Mouse (Mus musculus) CH12.LX (cell line): ENCODE data around the gene Trmt10c. TPM values are rescaled to one million over a fixed set of nuclear protein-coding genes. Genes with fewer than 3 reads are reported as not detected.
"Not testable (repeated sequence)": the region's sequence is repeated elsewhere in the genome, so short reads cannot be mapped to it uniquely, and the experiment has no call there.

Experiments
- DNase-seq: peaks from one replicate; pipeline ENCODE4 v3.0.0-alpha.2; 2013; ENCODE audit errors: extremely low read depth
- H3K27ac ChIP-seq: 2 replicates; pipeline ENCODE4 v1.5.1; 2012; ENCODE audit warnings: low read depth, mild to moderate bottlenecking, control low read depth, moderate library complexity; ENCODE audit not compliant: insufficient read depth
- H3K27me3 ChIP-seq: replicated peaks from 2 replicates; pipeline ENCODE3; 2012; ENCODE audit warnings: inconsistent platforms
- H3K36me3 ChIP-seq, 2 experiments: replicated peaks in 1 of 2; 2 replicates each; pipeline versions ENCODE3 to v1.6.1; 2012; ENCODE audit warnings: inconsistent platforms in 1 of 2, low read length in 1 of 2, mild to moderate bottlenecking in 1 of 2, mixed read lengths in 1 of 2, moderate library complexity in 1 of 2; ENCODE audit not compliant: control insufficient read depth in 1 of 2, insufficient read depth in 1 of 2
- H3K4me1 ChIP-seq, 2 experiments: 2 replicates each; pipeline ENCODE4 v1.6.1; 2012; ENCODE audit warnings: inconsistent platforms in 1 of 2, moderate library complexity in 1 of 2; ENCODE audit not compliant: insufficient read depth in 2 of 2, control insufficient read depth in 1 of 2
- H3K4me2 ChIP-seq: 2 replicates; pipeline ENCODE4 v1.6.1; 2012; ENCODE audit warnings: low read depth, mild to moderate bottlenecking, control low read depth; ENCODE audit not compliant: poor library complexity, insufficient read depth, severe bottlenecking
- H3K4me3 ChIP-seq, 3 experiments: fragments of 150-350 bp in 1 of 3; sonication (generic) in 1 of 3; replicated peaks in 1 of 3; 2 replicates each; pipeline versions ENCODE3 to v1.5.1; 2011 to 2012; ENCODE audit warnings: low read depth in 2 of 3, low read length in 2 of 3, mild to moderate bottlenecking in 2 of 3, moderate library complexity in 2 of 3, control low read depth in 1 of 3, improper control_type of control experiment in 1 of 3, inconsistent platforms in 1 of 3, mixed read lengths in 1 of 3; ENCODE audit not compliant: poor library complexity in 1 of 3
- H3K79me2 ChIP-seq: replicated peaks from 2 replicates; pipeline ENCODE4 v1.6.1; 2012; ENCODE audit warnings: mild to moderate bottlenecking, moderate library complexity; ENCODE audit not compliant: control insufficient read depth, poor library complexity, insufficient read depth, severe bottlenecking; ENCODE audit errors: extremely low read depth
- H3K9ac ChIP-seq: 2 replicates; pipeline ENCODE4 v1.6.1; 2012; ENCODE audit warnings: low read depth, mild to moderate bottlenecking, control low read depth, moderate library complexity; ENCODE audit not compliant: insufficient read depth
- H3K9me3 ChIP-seq: replicated peaks from 2 replicates; pipeline ENCODE3; 2012; ENCODE audit warnings: low read length, inconsistent platforms, mixed read lengths
- BHLHE40 ChIP-seq: IDR thresholded peaks from 2 replicates; pipeline ENCODE4 v1.6.1; 2011; ENCODE audit warnings: mild to moderate bottlenecking, low read depth, low read length, improper control_type of control experiment
- CTCF ChIP-seq, 2 experiments: IDR thresholded peaks in 1 of 2; conservative IDR thresholded peaks in 1 of 2; 2 replicates each; pipeline ENCODE4 v1.5.1; 2011 to 2012; ENCODE audit warnings: low read depth in 2 of 2, low read length in 2 of 2, improper control_type of control experiment in 1 of 2, inconsistent platforms in 1 of 2, mild to moderate bottlenecking in 1 of 2, moderate library complexity in 1 of 2
- E2F4 ChIP-seq: IDR thresholded peaks from 2 replicates; pipeline ENCODE4 v1.6.1; 2011; ENCODE audit warnings: low read depth, low read length, improper control_type of control experiment; ENCODE audit not compliant: insufficient replicate concordance
- ELF1 ChIP-seq: IDR thresholded peaks from 2 replicates; pipeline ENCODE4 v1.6.1; 2014; ENCODE audit warnings: low read depth, mild to moderate bottlenecking, inconsistent platforms, low read length, improper control_type of control experiment
- EP300 ChIP-seq: IDR thresholded peaks from 2 replicates; pipeline ENCODE4 v1.6.1; 2011; ENCODE audit warnings: low read length, improper control_type of control experiment
- ETS1 ChIP-seq: conservative IDR thresholded peaks from 2 replicates; pipeline ENCODE4 v1.6.1; 2012; ENCODE audit warnings: low read depth, mild to moderate bottlenecking, inconsistent platforms, low read length, improper control_type of control experiment, moderate library complexity
- GABPA ChIP-seq: IDR thresholded peaks from 2 replicates; pipeline ENCODE4 v1.6.1; 2012; ENCODE audit warnings: low read depth, low read length, improper control_type of control experiment, inconsistent platforms; ENCODE audit not compliant: insufficient replicate concordance
- HCFC1 ChIP-seq: IDR thresholded peaks from 2 replicates; pipeline ENCODE4 v1.6.1; 2012; ENCODE audit warnings: low read depth, mild to moderate bottlenecking, inconsistent platforms, low read length, improper control_type of control experiment
- JUN ChIP-seq: IDR thresholded peaks from 2 replicates; pipeline ENCODE4 v1.6.1; 2011; ENCODE audit warnings: low read depth, mild to moderate bottlenecking, low read length, improper control_type of control experiment, moderate library complexity; ENCODE audit not compliant: insufficient read depth
- JUND ChIP-seq: conservative IDR thresholded peaks from 2 replicates; pipeline ENCODE4 v1.6.1; 2011; ENCODE audit warnings: low read depth, low read length, improper control_type of control experiment
- MAFK ChIP-seq: IDR thresholded peaks from 2 replicates; pipeline ENCODE4 v1.6.1; 2011; ENCODE audit warnings: low read length, improper control_type of control experiment; ENCODE audit not compliant: insufficient replicate concordance
- NRF1 ChIP-seq: IDR thresholded peaks from 2 replicates; pipeline ENCODE4 v1.6.1; 2014; ENCODE audit warnings: low read depth, mild to moderate bottlenecking, inconsistent platforms, low read length, improper control_type of control experiment, moderate library complexity
- PAX5 ChIP-seq: IDR thresholded peaks from 2 replicates; pipeline ENCODE4 v1.6.1; 2012; ENCODE audit warnings: low read length, inconsistent platforms, mixed read lengths
- POLR2AphosphoS2 ChIP-seq: IDR thresholded peaks from 2 replicates; pipeline ENCODE4 v1.6.1; 2011; ENCODE audit warnings: low read depth, low read length, improper control_type of control experiment
- RAD21 ChIP-seq: IDR thresholded peaks from 2 replicates; pipeline ENCODE4 v1.6.1; 2011; ENCODE audit warnings: low read depth, mild to moderate bottlenecking, low read length, improper control_type of control experiment, moderate library complexity
- RCOR1 ChIP-seq: conservative IDR thresholded peaks from 2 replicates; pipeline ENCODE4 v1.6.1; 2012; ENCODE audit warnings: low read depth, mild to moderate bottlenecking, inconsistent platforms, low read length, improper control_type of control experiment
- SIN3A ChIP-seq: IDR thresholded peaks from 2 replicates; pipeline ENCODE4 v1.6.1; 2012; ENCODE audit warnings: low read length, improper control_type of control experiment, inconsistent platforms
- UBTF ChIP-seq: IDR thresholded peaks from 2 replicates; pipeline ENCODE4 v1.6.1; 2012; ENCODE audit warnings: low read depth, mild to moderate bottlenecking, inconsistent platforms, low read length, improper control_type of control experiment, moderate library complexity
- USF1 ChIP-seq: IDR thresholded peaks from 2 replicates; pipeline ENCODE4 v1.6.1; 2014; ENCODE audit warnings: low read depth, mild to moderate bottlenecking, inconsistent platforms, low read length, improper control_type of control experiment
- ZKSCAN1 ChIP-seq: IDR thresholded peaks from 2 replicates; pipeline ENCODE4 v1.6.1; 2012; ENCODE audit warnings: low read depth, inconsistent platforms, low read length, improper control_type of control experiment, borderline replicate concordance
- dilution Hi-C: fragments of 300-500 bp; cut with MboI; formaldehyde crosslinking; loops from 2 replicates; pipeline ENCODE4 v1.14.3; 2020; ENCODE audit warnings: low sequenced_read_pairs; ENCODE audit not compliant: extremely low pct_unique_long_range_greater_than_20kb, extremely low pct_ligation_motif_present
- in situ Hi-C: fragments of 300-500 bp; cut with MboI; formaldehyde crosslinking; loops from 3 replicates; pipeline ENCODE4 v1.14.3; 2019; ENCODE audit warnings: low sequenced_read_pairs, low pct_ligation_motif_present, low pct_unique_long_range_greater_than_20kb, mixed read lengths
- polyA plus RNA-seq: library from polyadenylated mRNA; unstranded; fragments of >175 nt; gene quantifications from 2 replicates; pipeline ENCODE4 v1.2.1, GENCODE M21; 2012; ENCODE audit warnings: low read depth; ENCODE audit not compliant: insufficient read length
- total RNA-seq, 2 experiments: library from RNA; depleted of rRNA; stranded (reverse); fragments of 300-350 nt in 1 of 2; fragments of >200 nt in 1 of 2; gene quantifications; 2 replicates each; pipeline ENCODE4 v1.2.3; 2012 to 2014

Gene Trmt10c
- total and polyA plus RNA-seq, 3 experiments = 23.4 to 63.5 (median 26.6) TPM

DNA sequence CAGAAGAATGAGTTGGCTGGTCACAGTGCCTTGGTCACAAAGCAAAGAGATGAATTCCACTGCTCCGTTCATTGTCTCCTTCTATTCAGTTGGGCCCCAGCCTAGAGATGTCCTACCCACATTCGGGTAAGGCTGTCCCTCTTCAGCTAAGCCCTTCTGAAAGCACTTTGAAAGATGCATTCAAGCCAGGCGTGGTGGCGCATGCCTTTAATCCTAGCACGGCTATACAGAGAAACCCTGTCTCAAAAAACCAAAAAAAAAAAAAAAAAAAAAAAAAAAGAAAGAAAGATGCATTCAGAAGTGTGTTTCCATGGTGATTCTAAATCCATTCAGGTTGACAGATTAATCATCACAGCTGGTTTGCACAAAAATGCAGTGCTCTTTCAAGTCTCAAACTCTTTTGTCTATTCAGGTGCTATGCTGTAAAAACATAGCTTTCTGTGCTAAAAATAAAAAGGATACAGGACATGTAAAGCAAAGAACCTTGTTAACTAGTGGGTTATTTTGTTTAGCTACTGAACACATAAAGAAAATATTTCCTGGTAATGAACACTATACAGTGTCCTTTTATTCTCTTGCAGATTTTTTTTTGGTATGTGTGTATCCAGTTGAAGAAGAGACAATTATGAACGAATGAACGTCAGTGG is 19.4 kb upstream of the Trmt10c start:
- TF ChIP-seq HCFC1 (no peak), E2F4 (no peak), JUND (no peak), JUN (no peak), RCOR1 (no peak), ELF1 (no peak), ZKSCAN1 (no peak), POLR2AphosphoS2 (no peak), GABPA (no peak), EP300 (no peak), RAD21 (no peak), USF1 (no peak), MAFK (no peak), ETS1 (no peak), CTCF (conservative IDR thresholded peaks at IDR 0.05 in 1 of 2, IDR thresholded peaks at IDR 0.05 in 1 of 2; ENCODE audit: low read depth in 2 of 2, low read length in 2 of 2) (no peak)
- no peak overlapping the region for H3K27ac ChIP-seq
- in situ Hi-C loops (no loop called here), dilution Hi-C loops (no loop called here)
- H3K4me3 ChIP-seq = no peak overlapping the region
- H3K9me3 ChIP-seq = no peaks in the 10 kb centered on the region
- no peak for DNase-seq
- H3K4me1 ChIP-seq = peaks cover 6 to 11% of the 10 kb centered on the region in 2 experiments
- H3K4me2 ChIP-seq = no peak overlapping the region
- H3K27me3 ChIP-seq = no peaks in the 10 kb centered on the region
- H3K79me2 ChIP-seq = no peaks in the 10 kb centered on the region
- no peaks in the 10 kb centered on the region for H3K36me3 ChIP-seq
- H3K9ac ChIP-seq = no peak overlapping the region

DNA sequence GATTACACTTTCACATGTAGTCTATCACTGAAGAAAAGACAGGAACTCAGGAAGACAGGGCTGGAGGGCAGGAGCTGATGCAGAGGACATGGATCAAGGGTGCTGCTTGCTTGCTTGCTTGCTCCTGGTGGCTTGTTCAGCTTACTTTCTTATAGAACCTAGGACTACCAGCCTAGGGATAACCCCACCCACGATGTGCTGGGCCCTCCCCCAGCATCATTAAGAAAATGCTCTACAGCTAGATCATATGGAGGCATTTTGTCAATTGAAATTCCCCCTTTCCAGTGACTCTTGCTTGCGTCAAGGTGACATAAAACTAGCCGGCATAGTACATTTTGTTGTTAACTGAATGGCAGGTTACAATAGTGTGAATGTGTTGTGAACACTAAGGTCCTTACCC is 18.3 kb upstream of the Trmt10c start:
- Histone ChIP-seq H3K9ac (no peak overlapping the region), H3K4me2 (no peak overlapping the region), H3K27ac (no peak overlapping the region), H3K4me1 (no peaks in the 10 kb centered on the region), H3K9me3 (no peaks in the 10 kb centered on the region), H3K4me3 (no peak overlapping the region), H3K79me2 (no peaks in the 10 kb centered on the region), H3K27me3 (no peaks in the 10 kb centered on the region), H3K36me3 (no peaks in the 10 kb centered on the region)
- in situ Hi-C loops (no loop called here), dilution Hi-C loops (no loop called here)
- DNase-seq = no peak
- TF ChIP-seq PAX5 (no peak), NRF1 (no peak), UBTF (no peak), MAFK (no peak), SIN3A (no peak), BHLHE40 (no peak), RAD21 (no peak)
- TF ChIP-seq, all 38 proteins: peak for 0

DNA sequence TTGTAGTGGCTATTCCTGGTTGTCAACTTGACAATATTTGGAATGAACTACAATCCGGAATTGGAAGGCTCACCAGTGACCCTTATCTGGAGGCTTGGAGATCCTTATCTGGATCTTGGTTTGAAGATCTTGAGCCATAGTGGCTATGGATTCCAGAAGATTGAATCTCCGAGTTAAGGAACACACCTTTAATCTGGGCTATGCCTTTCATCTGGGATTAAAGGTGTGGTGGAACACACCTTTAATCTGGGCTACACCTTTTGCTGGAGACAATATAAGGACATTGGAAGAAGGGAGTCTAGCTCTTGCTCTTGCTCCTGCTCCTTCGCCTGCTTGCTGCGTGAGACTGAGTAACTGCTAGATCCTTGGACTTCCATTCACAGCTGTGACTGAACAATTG is 10.4 kb upstream of the Trmt10c start, which contains the start of gene Senp7:
TSS of gene Senp7 (plus strand) at position 301 of the 400 bp plus-strand sequence.
- H3K27me3 ChIP-seq, H3K4me2 ChIP-seq, H3K27ac ChIP-seq, in situ Hi-C loops, H3K9ac ChIP-seq, dilution Hi-C loops, H3K4me3 ChIP-seq, DNase-seq, H3K9me3 ChIP-seq, H3K4me1 ChIP-seq, H3K79me2 ChIP-seq, H3K36me3 ChIP-seq: not testable (repeated sequence)
